Mouse (Mus musculus) liver, postnatal 0 days (tissue): ENCODE data around the gene BC107364.

Source experiments
- CTCF ChIP-seq: sonication (generic); IDR thresholded peaks from 2 replicates; pipeline ENCODE4 v1.5.1; 2016; ENCODE audit warnings: antibody characterized with exemption, low read depth
- EP300 ChIP-seq: IDR thresholded peaks from 2 replicates; pipeline ENCODE4 v1.6.1; 2016; ENCODE audit warnings: antibody characterized with exemption, low read depth, mild to moderate bottlenecking

- TF ChIP-seq CTCF: no peak
- no peak for TF ChIP-seq EP300
Observed at GRCm38 (mm10) chr3:96405541-96406503, 46.3 kb downstream of the BC107364 start.
